Mouse (Mus musculus) adrenal gland, postnatal 4 days (tissue): ENCODE results near the gene Fam107b. TPM values are rescaled to one million over a fixed set of nuclear protein-coding genes. Genes with fewer than 3 reads are reported as not detected.

ENCODE experiments used
- DNase-seq, 2 experiments: peaks; one replicate each; pipeline ENCODE4 v3.0.0; 2021 to 2022; ENCODE audit warnings: low spot score in 2 of 2, mixed read lengths in 2 of 2
- total RNA-seq, 2 experiments: library from RNA; stranded (reverse); gene quantifications; 2 replicates each; pipeline ENCODE4 v1.2.3; 2021

The Fam107b gene
- total RNA-seq, 2 experiments from 2014 or later, result 23.6 to 36.7 TPM

DNA sequence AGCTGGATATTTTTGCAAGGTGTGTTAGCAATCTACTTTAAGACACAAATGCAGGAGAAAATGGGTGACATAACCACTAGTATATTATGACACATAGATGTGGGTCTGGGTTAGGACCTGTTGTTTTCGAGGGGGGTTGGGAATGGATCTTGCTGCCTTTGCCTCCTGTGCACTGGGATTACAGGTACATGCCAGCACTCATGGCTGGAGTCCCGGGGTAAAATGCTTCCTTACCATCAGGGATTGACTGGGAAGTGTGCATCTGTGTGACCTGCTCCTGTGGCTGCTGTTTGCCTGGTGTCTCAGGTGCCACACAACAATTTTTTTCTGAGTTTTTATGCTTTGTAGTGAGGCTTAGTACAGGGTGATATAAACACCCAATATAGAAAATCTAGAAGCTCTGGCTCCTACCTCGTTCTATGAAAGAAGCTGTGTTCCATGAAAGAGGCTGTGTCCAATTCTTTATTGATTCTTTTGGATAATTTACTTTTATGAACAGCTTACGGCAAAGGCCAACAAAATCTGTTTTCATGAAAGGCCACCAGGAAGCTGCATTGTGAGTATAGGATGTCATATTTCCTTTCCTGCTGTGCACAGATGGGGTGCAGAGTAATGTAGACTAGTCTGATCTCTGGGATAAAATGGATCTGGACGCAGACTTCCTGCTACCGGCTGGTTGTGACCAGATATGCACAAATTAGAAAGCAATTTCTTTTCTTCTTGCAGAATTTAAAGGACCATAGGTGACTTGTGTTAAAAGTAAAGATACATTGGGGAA lies 167.8 kb downstream of the Fam107b start:
- DNase-seq, result no peak

DNA sequence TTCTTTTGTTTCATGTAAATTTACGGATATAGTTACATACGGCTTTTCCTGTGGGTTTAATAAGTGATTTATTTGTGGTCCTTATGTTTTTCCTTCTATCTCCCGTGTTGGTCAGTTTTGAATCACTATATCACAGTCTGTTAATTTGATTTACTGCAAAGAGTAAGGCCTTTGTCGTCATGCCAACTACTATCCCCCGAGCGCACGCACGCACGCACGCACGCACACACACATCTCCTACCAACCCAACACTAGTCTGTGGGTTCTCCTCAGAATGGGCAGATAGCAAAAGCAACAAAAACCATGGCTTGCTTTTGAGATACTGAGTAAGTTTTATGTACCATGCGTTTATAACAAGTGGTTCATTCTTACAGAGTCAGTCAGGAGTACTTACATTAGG lies 168.4 kb downstream of the Fam107b start:
- no peak for DNase-seq

- DNase-seq, result no peak
Measured at GRCm38 (mm10) chr2:3739351-3739961, 169.2 kb downstream of the Fam107b start.

DNA sequence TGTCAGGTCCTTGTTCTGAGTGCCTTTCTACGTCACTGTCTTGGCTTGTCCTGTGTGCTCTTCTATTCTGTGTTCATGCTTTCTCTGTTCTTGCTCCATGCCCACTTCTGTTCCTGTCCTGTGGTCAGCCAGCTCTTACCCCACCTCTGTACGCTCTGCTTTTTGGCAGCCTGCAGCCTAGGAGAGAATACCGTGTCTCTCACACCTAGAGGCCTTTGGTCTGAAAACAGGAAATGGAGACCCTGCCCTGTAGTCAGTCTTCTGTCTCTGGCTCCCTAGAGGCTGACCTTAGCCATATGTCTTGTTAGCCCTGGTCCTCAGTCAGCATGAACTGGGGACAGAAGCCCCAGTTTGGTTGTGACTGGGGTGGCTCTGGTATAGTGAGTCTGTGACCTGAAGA lies 170.0 kb downstream of the Fam107b start:
- DNase-seq, result no peak

GRCm38 (mm10) chr2:3740670-3741069 lies 170.4 kb downstream of the Fam107b start:
- DNase-seq, result no peak

DNA sequence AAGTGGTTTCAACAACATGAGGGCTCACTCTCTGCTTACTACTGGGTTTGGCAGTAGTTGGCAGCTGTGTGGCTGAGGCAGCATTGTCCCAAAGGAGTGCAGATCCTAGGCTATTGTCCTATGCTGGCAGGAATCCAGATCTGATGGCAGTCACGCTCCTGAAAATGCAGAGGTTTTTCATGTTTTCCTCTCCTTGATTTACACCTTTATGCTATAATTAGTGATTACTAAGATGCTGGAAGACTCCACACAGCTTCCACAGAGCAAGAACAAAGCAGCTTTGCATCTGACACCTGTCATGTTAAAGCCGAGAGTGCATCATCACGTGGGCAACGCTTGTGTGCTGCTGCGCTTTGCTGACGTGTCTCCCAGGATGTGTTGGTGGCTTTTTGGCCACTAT lies 172.2 kb downstream of the Fam107b start:
- DNase-seq, result no peak

DNA sequence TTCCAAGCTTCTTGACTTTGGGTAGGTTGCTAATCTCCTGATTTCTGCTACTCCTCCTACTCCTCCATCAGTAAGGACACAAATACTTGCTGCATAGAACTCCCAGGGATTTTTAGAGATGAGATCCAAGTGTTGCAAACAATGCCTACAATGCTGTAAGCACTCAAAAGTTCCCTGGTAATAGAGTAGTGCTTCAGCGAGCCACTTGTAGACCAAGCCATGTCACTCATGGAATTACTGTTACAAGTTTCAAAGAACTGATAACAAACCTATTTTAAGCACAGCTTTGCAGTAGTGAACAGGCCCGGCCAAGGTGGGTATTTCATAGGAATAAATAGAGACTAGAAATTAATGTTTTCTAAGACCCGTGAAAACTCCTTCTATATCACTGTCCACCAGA lies 174.8 kb downstream of the Fam107b start:
- no peak for DNase-seq

- DNase-seq, result no peak
Measured at GRCm38 (mm10) chr2:3745910-3746606, 175.8 kb downstream of the Fam107b start.

DNA sequence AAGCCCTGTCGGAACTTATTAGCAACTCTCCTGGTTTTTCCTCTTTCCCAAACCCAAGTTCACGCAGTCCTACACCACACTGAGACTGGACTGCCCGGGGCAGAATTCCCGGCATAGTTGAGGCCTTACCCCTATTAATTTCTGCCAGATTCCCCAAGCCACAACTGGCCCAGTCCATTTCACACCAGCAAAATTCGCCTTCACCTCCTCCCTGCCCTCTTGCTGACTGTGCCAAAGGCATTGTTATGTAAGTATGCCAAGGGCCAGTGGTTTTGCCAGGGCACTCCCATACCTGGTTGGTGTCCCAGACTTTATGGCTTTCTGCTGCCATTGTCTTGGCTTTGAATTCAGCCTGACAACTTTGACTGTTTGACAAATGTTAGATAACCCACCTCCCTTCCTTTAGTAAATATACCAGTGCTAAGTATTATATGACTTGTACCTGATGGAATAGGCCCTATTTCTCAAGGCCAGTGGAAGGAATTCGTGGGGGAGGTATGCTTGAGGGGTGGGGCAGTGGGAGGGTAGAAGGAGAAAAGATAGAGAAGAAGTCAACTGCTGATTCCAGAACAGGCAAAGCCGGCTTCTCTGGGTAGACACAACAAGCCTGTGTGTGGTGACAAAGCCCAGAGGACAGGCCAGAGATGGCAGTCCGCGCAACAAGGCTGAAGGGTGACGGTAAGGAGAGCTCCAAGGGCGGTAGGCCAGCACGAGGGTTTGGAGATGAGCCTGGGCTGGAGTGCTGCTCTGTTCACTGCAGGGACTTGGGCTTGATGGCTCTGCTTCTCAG lies 178.6 kb downstream of the Fam107b start:
- no peak for DNase-seq

- no peak for DNase-seq
Measured at GRCm38 (mm10) chr2:3749504-3750024, 179.3 kb downstream of the Fam107b start.

DNA sequence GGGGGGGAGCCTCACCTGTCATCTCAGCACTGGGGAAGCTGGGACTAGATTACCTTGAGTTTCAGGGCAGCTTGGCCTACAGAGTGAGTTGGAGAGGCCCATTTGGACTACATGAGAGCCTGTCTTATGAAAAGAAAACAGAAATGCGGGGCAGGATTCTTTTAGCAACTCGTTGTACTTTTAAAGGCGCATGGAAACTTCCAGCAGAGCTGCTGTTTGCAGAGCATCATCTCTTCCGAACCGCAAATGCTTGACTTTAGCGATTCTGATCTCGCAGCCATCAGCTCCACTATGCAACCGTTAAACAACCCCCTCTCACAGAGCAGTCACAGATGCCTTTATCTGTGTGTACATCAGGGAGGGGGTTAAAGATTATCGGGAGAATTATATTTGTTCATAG lies 179.8 kb downstream of the Fam107b start:
- DNase-seq, result no peak

DNA sequence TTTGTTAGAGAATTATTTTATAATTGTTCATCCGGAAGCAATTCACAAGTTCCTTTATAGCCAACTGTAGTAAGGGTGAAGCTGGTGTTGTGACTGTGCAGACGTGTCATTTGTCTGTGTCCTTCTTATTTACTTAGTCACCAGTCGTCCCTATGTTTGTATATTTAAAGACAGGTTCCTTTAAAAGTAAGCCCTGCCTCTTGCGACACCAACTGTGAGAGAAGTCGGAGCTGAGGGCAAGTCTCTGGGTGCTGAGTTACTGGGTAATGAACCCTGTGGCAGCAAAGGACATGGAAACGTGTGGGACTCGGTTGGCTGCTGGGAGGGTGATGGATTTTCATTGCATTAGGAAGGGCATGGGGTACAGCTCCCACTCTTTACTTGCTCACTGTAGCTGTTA lies 182.1 kb downstream of the Fam107b start:
- no peak for DNase-seq

DNA sequence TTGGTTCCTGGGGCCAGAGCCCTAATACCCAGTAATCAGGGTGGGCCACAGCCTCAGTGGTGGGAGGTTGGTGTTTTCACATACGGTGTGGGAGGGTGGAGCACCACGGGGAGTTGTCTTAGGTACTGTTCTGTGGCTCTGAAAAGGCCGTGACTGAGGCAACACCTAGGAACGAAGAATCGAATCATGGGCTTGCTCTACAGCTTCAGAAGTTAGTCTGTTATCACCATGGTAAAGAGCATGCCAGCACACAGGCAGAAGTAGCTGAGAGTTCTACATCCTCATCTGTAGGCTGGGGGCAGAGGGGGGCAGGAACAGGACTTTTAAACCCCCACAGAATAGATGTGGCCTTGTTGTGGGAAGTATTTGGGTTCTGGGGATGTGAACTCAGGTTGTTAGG lies 182.6 kb downstream of the Fam107b start:
- DNase-seq, result no peak

- DNase-seq, result no peak
Measured at GRCm38 (mm10) chr2:3753749-3754148, 183.5 kb downstream of the Fam107b start.

- no peak for DNase-seq
Measured at GRCm38 (mm10) chr2:3755936-3756335, 185.6 kb downstream of the Fam107b start.

GRCm38 (mm10) chr2:3758406-3758805 lies 188.1 kb downstream of the Fam107b start:
- DNase-seq, result no peak

GRCm38 (mm10) chr2:3760234-3760836 lies 190.0 kb downstream of the Fam107b start:
- no peak for DNase-seq

DNA sequence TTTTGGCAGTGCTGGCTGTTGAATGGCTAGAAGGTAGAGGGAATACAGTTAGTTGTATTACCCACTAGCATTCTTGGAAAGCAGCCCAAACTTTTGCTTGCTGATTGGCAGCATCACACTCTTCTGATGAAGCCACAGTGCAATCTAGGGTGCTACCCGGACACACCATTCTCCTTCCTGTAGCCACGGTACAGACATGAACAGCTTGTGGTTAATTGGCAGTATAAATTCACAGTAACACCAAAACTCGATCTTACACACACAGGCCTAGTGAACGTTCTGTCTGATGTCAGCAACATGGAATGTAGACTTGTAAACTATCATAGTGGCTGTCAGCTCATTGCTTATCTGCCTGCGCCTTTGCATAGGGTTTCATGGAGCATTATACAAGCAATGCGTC lies 193.8 kb downstream of the Fam107b start:
- DNase-seq, result no peak

- no peak for DNase-seq
Measured at GRCm38 (mm10) chr2:3765957-3766783, 195.9 kb downstream of the Fam107b start.

DNA sequence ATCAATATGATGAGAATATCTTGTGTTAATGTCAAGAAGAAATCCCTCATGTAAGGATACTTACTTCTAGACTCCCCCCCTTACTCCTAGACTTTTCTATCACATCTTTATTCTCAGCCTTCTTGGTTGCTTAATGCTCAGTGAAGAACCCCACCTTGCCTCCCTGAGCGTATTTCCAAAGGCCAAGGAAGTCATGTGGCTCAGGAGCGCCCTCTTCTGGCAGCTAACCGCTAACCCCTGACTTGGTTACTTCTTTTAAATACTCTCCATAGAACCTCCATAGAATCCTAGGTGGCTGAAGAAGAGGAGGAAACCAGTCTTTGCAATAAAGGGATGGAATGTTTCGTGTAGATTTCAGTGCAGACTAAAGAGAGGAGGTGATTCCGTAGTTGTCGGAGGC lies 199.0 kb downstream of the Fam107b start:
- peak; percentile 19 to 41 for DNase-seq
